Mouse (Mus musculus) yolk sac, embryonic 10.5 days (tissue): ENCODE measurements around the gene Nemf.
A peak's percentile ranks its signal among the peaks of the same experiment; 100 is the strongest.
"Not testable (repeated sequence)": the region's sequence is repeated elsewhere in the genome, so short reads cannot be mapped to it uniquely, and the experiment has no call there.

Source experiments
- DNase-seq: peaks from one replicate; pipeline ENCODE4 v3.0.0-alpha.2; 2017; ENCODE audit warnings: low spot score

The Nemf gene

GRCm38 (mm10) chr12:69372731-69373331, 15.9 kb upstream of the Nemf start:
- peak; percentile 42 for DNase-seq

- DNase-seq: peak; percentile 97
Observed at GRCm38 (mm10) chr12:69371854-69372671, 15.1 kb upstream of the Nemf start, which contains the start of the genes Arf6 and Gm9887. Gene Arf6 (plus strand): TSS chr12:69372150. Gene Gm9887 (minus strand): TSS chr12:69372458.

GRCm38 (mm10) chr12:69371421-69371853, 14.5 kb upstream of the Nemf start:
- peak; percentile 92 for DNase-seq

GRCm38 (mm10) chr12:69370936-69371335, 14.0 kb upstream of the Nemf start:
- DNase-seq: no peak

DNA sequence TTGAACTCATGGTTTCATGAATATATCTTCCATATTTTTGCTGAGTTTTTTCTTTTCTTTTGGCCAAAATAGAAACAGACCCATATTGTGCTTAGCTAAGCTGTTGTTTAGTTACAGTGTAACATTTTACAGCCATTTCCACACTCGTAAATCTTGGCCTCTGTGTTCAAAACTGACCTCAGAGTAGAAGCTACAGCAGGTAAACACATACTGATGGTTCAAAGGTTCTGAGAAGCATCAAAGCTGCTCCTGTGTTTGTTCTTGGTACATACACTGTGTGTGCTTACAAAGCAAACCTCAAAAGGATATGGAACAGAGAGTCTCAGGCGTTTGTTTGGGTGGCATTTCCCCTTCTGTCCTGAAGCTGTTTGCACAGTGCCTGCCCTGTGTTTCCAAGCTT, 10.6 kb upstream of the Nemf start:
- DNase-seq: peak; percentile 46

DNA sequence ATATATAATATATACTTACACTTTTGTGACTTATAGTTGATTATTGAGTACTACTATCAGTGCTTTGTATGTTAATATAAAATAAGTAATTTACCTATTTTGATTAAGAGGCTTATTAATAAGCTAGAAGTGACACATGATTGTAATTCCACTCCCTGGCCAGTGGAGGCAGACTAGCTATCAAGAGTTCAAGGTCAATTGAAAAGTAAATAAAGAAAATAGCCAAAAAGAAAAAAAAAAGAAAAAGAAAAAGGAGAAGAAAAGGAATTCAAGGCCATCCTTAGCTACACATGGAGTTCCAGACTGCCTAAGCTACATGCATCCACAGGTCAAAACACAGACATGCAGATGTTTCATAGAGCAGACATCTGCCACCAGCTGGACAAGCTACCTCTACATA, 9.5 kb upstream of the Nemf start:
- DNase-seq: no peak

GRCm38 (mm10) chr12:69365757-69366156, 8.8 kb upstream of the Nemf start:
- DNase-seq: no peak

DNA sequence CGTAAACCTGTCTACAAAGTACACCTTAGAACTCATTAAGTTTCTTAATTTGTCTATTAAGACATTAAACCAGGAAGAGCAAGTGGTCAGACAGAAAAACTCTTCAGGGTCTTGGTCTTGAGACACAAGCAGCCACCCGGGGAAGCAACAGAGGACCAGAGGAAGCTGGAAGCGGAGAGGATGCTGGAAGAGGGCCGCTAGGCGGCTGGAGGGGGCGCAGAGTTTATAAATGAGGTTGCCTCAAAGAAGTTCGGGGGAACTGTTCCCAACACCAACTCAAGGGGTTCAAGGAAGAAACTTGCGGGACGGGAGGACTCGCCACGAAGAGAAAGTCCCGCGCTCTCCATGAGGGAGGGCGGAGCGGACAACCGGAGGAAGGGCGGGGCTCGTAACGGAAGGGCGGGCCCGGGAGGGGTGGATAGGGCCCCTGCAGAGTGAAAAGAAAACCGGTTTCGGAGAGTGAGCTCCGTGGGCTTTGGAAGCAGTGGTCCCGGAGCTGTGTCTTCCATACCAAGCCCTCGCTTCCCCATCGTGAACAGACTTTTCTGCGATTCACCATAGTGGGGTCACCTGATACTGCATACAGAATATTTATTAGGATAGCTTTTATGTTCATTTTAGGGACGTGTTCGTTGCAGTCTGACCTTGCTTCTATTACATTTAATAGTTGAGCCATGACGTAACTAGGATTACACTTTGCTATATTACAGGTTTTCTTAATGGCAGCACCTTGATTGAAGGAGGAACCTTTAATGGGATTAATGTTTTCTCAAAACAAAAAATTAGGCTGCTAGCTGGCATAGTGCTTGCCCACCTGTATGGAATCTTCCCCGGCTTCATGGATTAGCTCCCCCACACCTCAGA, 7.2 kb upstream of the Nemf start:
- peak; percentile 81 for DNase-seq

DNA sequence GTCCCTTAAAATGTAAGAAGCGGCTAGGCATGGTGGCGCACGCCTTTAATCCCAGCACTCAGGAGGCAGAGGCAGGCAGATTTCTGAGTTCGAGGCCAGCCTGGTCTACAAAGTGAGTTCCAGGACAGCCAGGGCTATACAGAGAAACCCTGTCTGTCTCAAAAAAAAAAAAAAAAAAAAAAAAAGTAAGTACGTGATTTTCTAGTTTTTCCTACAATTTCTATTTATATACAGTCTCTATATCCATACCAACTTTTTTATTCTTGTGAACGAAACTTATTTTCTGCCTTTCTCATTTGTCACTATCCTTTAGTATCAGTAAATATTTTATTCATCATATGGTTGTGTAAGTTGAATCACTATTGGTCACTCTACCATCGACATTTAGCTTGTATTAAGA, 6.1 kb upstream of the Nemf start:
- DNase-seq: not testable (repeated sequence)

- peak; percentile 69 for DNase-seq
Observed at GRCm38 (mm10) chr12:69362388-69362787, 5.4 kb upstream of the Nemf start.

GRCm38 (mm10) chr12:69361919-69362318, 5.0 kb upstream of the Nemf start:
- no peak for DNase-seq

DNA sequence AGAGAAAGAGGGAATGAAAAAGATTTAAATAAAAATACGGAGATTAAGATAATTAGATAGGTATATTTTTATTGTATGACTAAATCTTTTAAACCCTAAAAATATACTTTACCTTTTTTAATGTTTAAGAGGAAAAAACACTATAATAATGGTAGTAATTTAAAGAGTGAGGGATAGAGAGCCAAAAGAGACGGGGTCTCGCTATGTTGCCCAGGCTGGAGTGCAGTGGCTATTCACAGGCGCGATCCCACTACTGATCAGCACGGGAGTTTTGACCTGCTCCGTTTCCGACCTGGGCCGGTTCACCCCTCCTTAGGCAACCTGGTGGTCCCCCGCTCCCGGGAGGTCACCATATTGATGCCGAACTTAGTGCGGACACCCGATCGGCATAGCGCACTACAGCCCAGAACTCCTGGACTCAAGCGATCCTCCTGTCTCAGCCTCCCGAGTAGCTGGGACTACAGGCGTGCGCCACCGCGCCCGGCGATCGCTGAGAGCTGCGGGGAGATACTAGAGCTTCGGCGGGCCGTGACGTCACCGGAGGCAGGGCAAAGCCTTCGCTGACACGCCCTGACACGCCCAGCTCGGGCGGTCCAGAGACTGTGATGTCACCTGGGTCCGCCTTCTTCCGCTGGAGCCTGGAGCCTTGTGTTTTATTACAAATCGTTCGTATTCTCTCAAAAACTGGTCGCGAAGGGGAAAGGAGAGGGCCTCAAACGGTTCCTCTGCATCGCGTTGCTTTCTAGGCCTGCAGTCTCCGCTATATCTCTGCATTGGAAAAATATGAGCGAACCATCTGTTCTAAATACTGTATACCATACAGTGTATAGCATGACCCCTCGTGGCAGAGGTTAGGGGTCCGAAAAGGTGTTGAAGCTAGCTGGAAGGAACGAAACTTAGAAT, 4.3 kb upstream of the Nemf start:
- peak; percentile 98 for DNase-seq

DNA sequence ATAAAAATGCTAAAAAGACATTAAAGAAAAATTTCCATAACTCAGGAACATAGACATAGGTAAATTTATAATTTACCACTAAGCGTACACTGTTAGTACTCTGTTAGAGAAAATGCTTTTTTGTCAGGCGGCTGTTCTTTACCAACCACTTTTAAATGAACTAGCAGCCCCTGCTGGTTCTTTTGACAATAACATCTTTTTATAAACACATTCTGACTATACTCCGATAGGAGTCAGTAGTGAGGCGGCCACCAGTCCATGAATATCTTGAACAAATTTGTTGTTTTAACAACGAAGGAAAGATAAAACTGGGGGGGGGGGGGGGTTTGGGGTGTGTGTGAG, 3.7 kb upstream of the Nemf start:
- DNase-seq: peak; percentile 60

DNA sequence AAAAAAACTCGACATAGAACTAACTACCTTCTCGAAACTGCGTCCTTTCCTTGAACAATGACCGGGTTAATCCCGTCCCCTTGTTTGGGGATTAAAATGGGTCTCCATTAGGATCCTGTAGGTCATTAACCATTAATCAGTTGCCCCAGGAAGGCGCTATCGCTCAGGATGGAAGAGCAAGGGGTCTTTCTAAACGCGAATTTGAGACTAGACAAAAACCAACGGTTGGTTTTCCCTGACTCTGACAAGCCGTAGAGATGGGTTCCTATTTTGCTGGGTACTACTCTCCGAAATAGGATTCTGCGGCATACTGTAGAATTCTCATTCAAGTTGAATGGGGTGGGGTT, 308 bp upstream of the Nemf start:
- DNase-seq: no peak

GRCm38 (mm10) chr12:69351685-69352084, 5.3 kb downstream of the Nemf start:
- no peak for DNase-seq

DNA sequence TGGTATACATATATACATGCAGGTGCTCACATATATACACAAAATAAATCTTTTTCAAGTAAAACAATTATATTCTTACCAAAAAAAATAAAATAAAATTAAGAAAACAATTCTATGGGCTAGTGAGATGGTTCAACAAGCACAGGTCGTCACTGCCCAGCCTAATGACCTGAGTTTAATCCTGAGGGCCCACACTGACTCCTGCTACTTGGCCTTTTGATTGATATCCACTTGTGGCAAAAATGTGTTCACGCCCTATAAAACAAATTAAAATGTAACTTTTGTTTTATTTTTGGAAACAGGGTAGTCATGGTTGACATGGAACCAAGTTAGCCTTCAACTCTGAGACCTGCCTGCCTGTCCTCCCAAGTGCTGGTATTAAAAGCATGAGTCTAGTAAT, 7.0 kb downstream of the Nemf start:
- no peak for DNase-seq

GRCm38 (mm10) chr12:69333547-69333946, 23.4 kb downstream of the Nemf start:
- DNase-seq: no peak

DNA sequence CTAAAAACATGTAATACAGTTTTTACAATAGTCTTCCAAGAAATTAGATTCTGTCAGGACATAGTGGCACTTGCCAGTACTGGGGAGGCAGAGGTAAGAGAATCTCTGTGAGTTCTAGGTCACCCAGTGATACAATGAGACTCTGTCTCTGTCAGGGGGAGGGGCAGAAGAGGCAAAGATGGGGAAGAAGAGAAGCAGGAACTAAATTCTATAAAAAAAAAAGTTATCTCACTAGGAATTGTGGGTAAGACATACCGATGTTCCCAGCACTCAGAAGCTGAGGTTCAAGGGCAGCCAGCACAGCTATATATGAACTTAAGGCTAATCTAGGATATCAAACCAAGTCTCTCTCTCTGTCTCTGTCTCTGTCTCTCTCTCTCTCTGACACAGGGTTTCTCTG, 24.8 kb downstream of the Nemf start:
- no peak for DNase-seq

DNA sequence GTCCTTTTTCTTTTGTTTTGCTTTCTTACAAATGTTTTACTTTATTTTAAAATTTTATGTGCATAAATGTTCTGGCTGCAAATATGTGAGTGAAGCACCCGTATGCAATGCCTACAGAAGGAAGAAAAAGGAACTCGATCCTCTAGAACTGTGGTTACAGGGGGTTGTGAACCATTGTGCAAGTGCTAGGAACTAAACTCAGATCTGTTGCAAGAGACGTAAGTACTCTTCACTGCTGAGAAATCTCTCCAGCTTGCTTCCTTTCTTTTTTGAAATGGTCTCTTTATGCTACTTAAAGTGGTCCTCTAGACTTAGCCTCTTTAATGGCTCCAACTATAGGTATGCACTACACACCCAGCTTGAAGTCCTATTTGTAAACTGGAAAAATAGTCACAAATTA, 25.8 kb downstream of the Nemf start:
- no peak for DNase-seq

- no peak for DNase-seq
Observed at GRCm38 (mm10) chr12:69318431-69318830, 38.5 kb downstream of the Nemf start.

DNA sequence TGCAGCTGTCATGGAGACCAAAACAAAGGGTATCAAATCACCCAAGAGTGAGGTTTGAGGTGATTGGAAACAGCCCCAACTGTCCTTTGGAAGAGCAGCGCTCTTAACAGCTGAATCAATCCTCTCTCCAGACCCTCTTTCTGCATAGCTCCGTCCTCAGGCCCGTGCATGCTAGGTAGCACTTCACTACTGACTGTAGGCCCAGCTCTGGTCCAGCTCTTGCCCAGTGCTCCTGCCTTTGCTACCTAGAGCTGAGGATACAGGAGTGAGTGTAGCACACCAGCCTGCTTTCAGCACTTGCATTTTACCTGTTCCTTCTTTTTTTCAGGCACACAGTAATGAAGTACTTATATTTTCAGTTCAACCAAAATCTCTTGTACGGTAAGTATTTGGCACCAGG, 47.3 kb downstream of the Nemf start:
- DNase-seq: no peak

DNA sequence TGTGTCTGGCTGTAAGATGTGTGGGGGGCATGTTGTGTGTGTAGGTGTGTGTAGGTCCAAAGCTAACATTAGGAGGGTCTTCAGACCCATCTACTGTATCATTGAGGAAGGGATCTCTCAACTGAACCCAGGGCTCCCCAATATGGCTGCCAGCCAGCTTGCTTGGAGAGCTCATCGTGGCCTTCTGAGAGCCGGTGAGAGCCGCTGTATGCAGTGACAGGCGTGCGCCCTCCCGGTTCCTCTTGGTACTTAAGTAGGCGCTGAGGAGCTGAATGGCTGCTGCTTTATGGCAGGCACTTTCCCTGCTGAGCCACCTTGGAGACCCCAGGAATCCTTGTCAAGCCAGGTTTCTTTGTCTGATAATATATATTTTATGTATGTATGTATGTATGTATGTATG, 50.6 kb downstream of the Nemf start:
- DNase-seq: no peak
